Mouse (Mus musculus) megakaryocyte, embryonic 14.5 days (primary cell): ENCODE results near the gene Nrg3.

ENCODE experiments used
- FLI1 ChIP-seq: IDR thresholded peaks from 2 replicates; pipeline ENCODE4 v1.6.1; 2012; ENCODE audit warnings: low read length, inconsistent platforms, mixed read lengths
- GATA1 ChIP-seq: IDR thresholded peaks from 3 replicates; pipeline ENCODE4 v1.6.1; 2012; ENCODE audit warnings: mixed read lengths, low read length, inconsistent platforms, borderline replicate concordance

DNA sequence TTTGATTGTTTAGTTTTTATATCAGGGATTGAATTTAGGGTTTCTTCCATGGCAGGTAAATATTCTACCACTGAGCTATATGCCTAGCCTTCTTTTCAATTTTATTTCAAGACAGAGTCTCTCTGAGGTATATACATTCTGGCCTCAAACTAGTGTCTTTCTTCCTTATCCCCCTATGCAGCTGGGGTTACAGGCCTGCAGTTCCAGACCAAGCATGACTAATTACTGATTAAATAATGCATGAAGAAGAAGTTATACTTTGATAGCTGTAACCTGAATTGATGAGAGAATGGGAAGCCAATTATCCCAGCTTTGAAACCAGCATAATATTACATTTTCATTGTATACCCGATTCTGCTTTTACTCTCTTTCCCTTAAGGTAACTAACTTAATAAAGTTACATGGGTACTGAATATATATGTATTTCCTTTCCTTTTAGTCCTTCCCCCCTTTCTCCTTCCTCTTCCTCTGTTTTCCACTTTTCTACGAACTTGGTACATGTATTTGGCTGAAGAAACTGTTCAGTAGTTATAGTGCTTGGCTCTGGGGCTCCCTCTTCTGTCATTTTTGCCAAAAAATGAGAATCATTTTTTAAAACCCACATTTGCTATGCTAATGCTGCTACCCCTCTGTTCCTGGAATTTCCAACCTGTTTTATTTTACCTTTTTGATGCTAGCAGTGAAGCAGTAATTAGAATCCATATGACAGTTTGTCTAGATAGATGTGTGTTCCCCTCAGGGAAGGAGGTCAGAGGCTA lies 843.8 kb downstream of the Nrg3 start:
- no peak for TF ChIP-seq GATA1
- no peak for TF ChIP-seq FLI1
